Mouse (Mus musculus) granulocyte monocyte progenitor cell, adult 5-6 weeks (primary cell): ENCODE results near the gene Rpl28. TPM values are rescaled to one million over a fixed set of nuclear protein-coding genes. Genes with fewer than 3 reads are reported as not detected.

ENCODE experiments used
- ATAC-seq: replicated peaks from 2 replicates; pipeline ENCODE4 v1.8.0; 2016; ENCODE audit warnings: mild to moderate bottlenecking, moderate TSS enrichment, inconsistent platforms; ENCODE audit not compliant: poor library complexity, severe bottlenecking
- total RNA-seq, 2 experiments: library from RNA; stranded (forward) in 1 of 2; stranded (reverse) in 1 of 2; fragments of 200-712, 200-1000 nt in 1 of 2; fragments of >200 nt in 1 of 2; fragmentation: Nextera tagmentation in 1 of 2; gene quantifications; 2 replicates each; pipeline ENCODE4 v1.2.3; 2014 to 2017

Gene Rpl28
- total RNA-seq, 2 experiments from 2014 or later: 1,139 to 1,827 TPM

GRCm38 (mm10) chr7:4822162-4822907, 29.7 kb downstream of the Rpl28 start:
- ATAC-seq: no peak

- no peak for ATAC-seq
Measured at GRCm38 (mm10) chr7:4825365-4825764, 32.7 kb downstream of the Rpl28 start.

- ATAC-seq: no peak
Measured at GRCm38 (mm10) chr7:4830476-4830875, 37.8 kb downstream of the Rpl28 start.

- ATAC-seq: peak; percentile 43
Measured at GRCm38 (mm10) chr7:4835631-4836327, 43.1 kb downstream of the Rpl28 start.

GRCm38 (mm10) chr7:4836351-4836792, 43.7 kb downstream of the Rpl28 start:
- peak; percentile 95 for ATAC-seq

- no peak for ATAC-seq
Measured at GRCm38 (mm10) chr7:4837639-4838038, 45.0 kb downstream of the Rpl28 start.

- no peak; the same call in 1 of the 2 replicates for ATAC-seq
Measured at GRCm38 (mm10) chr7:4842077-4842476, 49.4 kb downstream of the Rpl28 start.

- ATAC-seq: peak; percentile 36
Measured at GRCm38 (mm10) chr7:4842634-4843131, 50.0 kb downstream of the Rpl28 start.

GRCm38 (mm10) chr7:4843604-4844244, 51.0 kb downstream of the Rpl28 start:
- ATAC-seq: no peak

- ATAC-seq: no peak
Measured at GRCm38 (mm10) chr7:4844245-4844916, 51.7 kb downstream of the Rpl28 start, which contains the start of gene Shisa7. TSS of gene Shisa7 (minus strand) at chr7:4844696.

Other genes with a start within 250 kb of the Rpl28 start
Only the 30 nearest of the 31 such genes appear.
- gene Syt5, start 245.3 kb upstream of the Rpl28 start, total RNA-seq (2014; fragmentation: Nextera tagmentation): not detected in 2 replicates
- not detected in 2 replicates for gene Syt5, start 245.3 kb upstream of the Rpl28 start, total RNA-seq (2017)
- not detected in 2 replicates for gene Ptprh, start 188.8 kb upstream of the Rpl28 start, total RNA-seq (2014; fragmentation: Nextera tagmentation)
- gene Ptprh, start 188.8 kb upstream of the Rpl28 start, total RNA-seq (2017): not detected in 2 replicates
- gene Tmem86b, start 161.5 kb upstream of the Rpl28 start, total RNA-seq (2014; fragmentation: Nextera tagmentation): 24.5 and 28.0 TPM in 2 replicates
- gene Tmem86b, start 161.5 kb upstream of the Rpl28 start, total RNA-seq (2017): 17.5 and 26.2 TPM in 2 replicates
- 134 and 148 TPM in 2 replicates for gene Ppp6r1, start 133.9 kb upstream of the Rpl28 start, total RNA-seq (2014; fragmentation: Nextera tagmentation)
- gene Ppp6r1, start 133.9 kb upstream of the Rpl28 start, total RNA-seq (2017): 142 and 146 TPM in 2 replicates
- gene Hspbp1, start 107.8 kb upstream of the Rpl28 start, total RNA-seq (2014; fragmentation: Nextera tagmentation): 29.3 and 30.7 TPM in 2 replicates
- 21.9 and 23.7 TPM in 2 replicates for gene Hspbp1, start 107.8 kb upstream of the Rpl28 start, total RNA-seq (2017)
- not detected in 2 replicates for gene Brsk1, start 102.3 kb upstream of the Rpl28 start, total RNA-seq (2014; fragmentation: Nextera tagmentation)
- gene Brsk1, start 102.3 kb upstream of the Rpl28 start, total RNA-seq (2017): not detected in 2 replicates
- 32.7 and 33.4 TPM in 2 replicates for gene Tmem150b, start 67.6 kb upstream of the Rpl28 start, total RNA-seq (2014; fragmentation: Nextera tagmentation)
- 13.5 and 18.5 TPM in 2 replicates for gene Tmem150b, start 67.6 kb upstream of the Rpl28 start, total RNA-seq (2017)
- 62.7 and 107 TPM in 2 replicates for gene Kmt5c, start 52.8 kb upstream of the Rpl28 start, total RNA-seq (2014; fragmentation: Nextera tagmentation)
- gene Kmt5c, start 52.8 kb upstream of the Rpl28 start, total RNA-seq (2017): 58.5 and 74.7 TPM in 2 replicates
- gene Cox6b2, start 39.8 kb upstream of the Rpl28 start, total RNA-seq (2014; fragmentation: Nextera tagmentation): 50.3 and 69.2 TPM in 2 replicates
- 28.9 and 30.7 TPM in 2 replicates for gene Cox6b2, start 39.8 kb upstream of the Rpl28 start, total RNA-seq (2017)
- not detected in 2 replicates for gene Fam71e2, start 21.6 kb upstream of the Rpl28 start, total RNA-seq (2014; fragmentation: Nextera tagmentation)
- gene Fam71e2, start 21.6 kb upstream of the Rpl28 start, total RNA-seq (2017): not detected in 2 replicates
- gene Il11, start 10.0 kb upstream of the Rpl28 start, total RNA-seq (2014; fragmentation: Nextera tagmentation): not detected in 2 replicates
- gene Il11, start 10.0 kb upstream of the Rpl28 start, total RNA-seq (2017): not detected in 2 replicates
- not detected in 2 replicates for gene Tmem190, start 9.9 kb upstream of the Rpl28 start, total RNA-seq (2014; fragmentation: Nextera tagmentation)
- not detected in 2 replicates for gene Tmem190, start 9.9 kb upstream of the Rpl28 start, total RNA-seq (2017)
- gene Tmem238, start 3.2 kb upstream of the Rpl28 start, total RNA-seq (2014; fragmentation: Nextera tagmentation): 3.2 and 6.2 TPM in 2 replicates
- 4.6 and 7.6 TPM in 2 replicates for gene Tmem238, start 3.2 kb upstream of the Rpl28 start, total RNA-seq (2017)
- 236 and 240 TPM in 2 replicates for gene Ube2s, start 19.7 kb downstream of the Rpl28 start, total RNA-seq (2014; fragmentation: Nextera tagmentation)
- gene Ube2s, start 19.7 kb downstream of the Rpl28 start, total RNA-seq (2017): 230 and 245 TPM in 2 replicates
- not detected in 2 replicates for gene Shisa7, start 51.8 kb downstream of the Rpl28 start, total RNA-seq (2014; fragmentation: Nextera tagmentation)
- not detected in 2 replicates for gene Shisa7, start 51.8 kb downstream of the Rpl28 start, total RNA-seq (2017)
- 11.8 and 13.2 TPM in 2 replicates for gene Isoc2b, start 77.4 kb downstream of the Rpl28 start, total RNA-seq (2014; fragmentation: Nextera tagmentation)
- gene Isoc2b, start 77.4 kb downstream of the Rpl28 start, total RNA-seq (2017): 43.0 and 72.6 TPM in 2 replicates
- 5.3 and 7.9 TPM in 2 replicates for gene Isoc2a, start 84.3 kb downstream of the Rpl28 start, total RNA-seq (2014; fragmentation: Nextera tagmentation)
- 7.9 and 10.7 TPM in 2 replicates for gene Isoc2a, start 84.3 kb downstream of the Rpl28 start, total RNA-seq (2017)
- not detected in 2 replicates for gene Gm36210, start 113.6 kb downstream of the Rpl28 start, total RNA-seq (2014; fragmentation: Nextera tagmentation)
- not detected in 2 replicates for gene Gm36210, start 113.6 kb downstream of the Rpl28 start, total RNA-seq (2017)
- 4.6 and 7.7 TPM in 2 replicates for gene Zfp628, start 122.3 kb downstream of the Rpl28 start, total RNA-seq (2014; fragmentation: Nextera tagmentation)
- 1.0 and 1.2 TPM in 2 replicates for gene Zfp628, start 122.3 kb downstream of the Rpl28 start, total RNA-seq (2017)
- gene Nat14, start 129.2 kb downstream of the Rpl28 start, total RNA-seq (2014; fragmentation: Nextera tagmentation): 1.4 TPM in 1 of 2 replicates, not detected in the other
- not detected in 2 replicates for gene Nat14, start 129.2 kb downstream of the Rpl28 start, total RNA-seq (2017)
- not detected in 2 replicates for gene Ssc5d, start 132.9 kb downstream of the Rpl28 start, total RNA-seq (2014; fragmentation: Nextera tagmentation)
- 0.05 TPM in 1 of 2 replicates, not detected in the other for gene Ssc5d, start 132.9 kb downstream of the Rpl28 start, total RNA-seq (2017)
- gene Sbk2, start 171.5 kb downstream of the Rpl28 start, total RNA-seq (2014; fragmentation: Nextera tagmentation): not detected in 2 replicates
- gene Sbk2, start 171.5 kb downstream of the Rpl28 start, total RNA-seq (2017): not detected in 2 replicates
- gene Sbk3, start 178.3 kb downstream of the Rpl28 start, total RNA-seq (2014; fragmentation: Nextera tagmentation): not detected in 2 replicates
- gene Sbk3, start 178.3 kb downstream of the Rpl28 start, total RNA-seq (2017): not detected in 2 replicates
- gene Zfp579, start 203.3 kb downstream of the Rpl28 start, total RNA-seq (2014; fragmentation: Nextera tagmentation): 10.0 and 14.1 TPM in 2 replicates
- 2.3 and 11.2 TPM in 2 replicates for gene Zfp579, start 203.3 kb downstream of the Rpl28 start, total RNA-seq (2017)
- 23.3 and 30.7 TPM in 2 replicates for gene Zfp524, start 221.5 kb downstream of the Rpl28 start, total RNA-seq (2014; fragmentation: Nextera tagmentation)
- 8.5 and 9.3 TPM in 2 replicates for gene Zfp524, start 221.5 kb downstream of the Rpl28 start, total RNA-seq (2017)
- 27.4 and 33.9 TPM in 2 replicates for gene Fiz1, start 221.8 kb downstream of the Rpl28 start, total RNA-seq (2014; fragmentation: Nextera tagmentation)
- gene Fiz1, start 221.8 kb downstream of the Rpl28 start, total RNA-seq (2017): 15.6 and 23.4 TPM in 2 replicates
- not detected in 2 replicates for gene Gm44973, start 222.6 kb downstream of the Rpl28 start, total RNA-seq (2014; fragmentation: Nextera tagmentation)
- 7.5 TPM in 1 of 2 replicates, not detected in the other for gene Gm44973, start 222.6 kb downstream of the Rpl28 start, total RNA-seq (2017)
- 15.2 and 18.2 TPM in 2 replicates for gene Zfp865, start 227.5 kb downstream of the Rpl28 start, total RNA-seq (2014; fragmentation: Nextera tagmentation)
- gene Zfp865, start 227.5 kb downstream of the Rpl28 start, total RNA-seq (2017): 8.4 and 11.2 TPM in 2 replicates
- 1.8 TPM in 1 of 2 replicates, not detected in the other for gene Ccdc106, start 227.7 kb downstream of the Rpl28 start, total RNA-seq (2014; fragmentation: Nextera tagmentation)
- gene Ccdc106, start 227.7 kb downstream of the Rpl28 start, total RNA-seq (2017): not detected in 2 replicates
- not detected in 2 replicates for gene 4632433K11Rik, start 241.2 kb downstream of the Rpl28 start, total RNA-seq (2014; fragmentation: Nextera tagmentation)
- gene 4632433K11Rik, start 241.2 kb downstream of the Rpl28 start, total RNA-seq (2017): 0.57 and 1.2 TPM in 2 replicates